Mouse (Mus musculus) lung, postnatal 0 days (tissue): Measurements from ENCODE around the gene Leng1. TPM values are rescaled to one million over a fixed set of nuclear protein-coding genes. Genes with fewer than 3 reads are reported as not detected.

Experiments used
- ATAC-seq: fragments of 200-750 bp; cut with Nextera tagmentation; 2 replicates; pipeline ENCODE4 v1.8.0; 2017; ENCODE audit warnings: moderate library complexity
- DNase-seq: peaks from one replicate; pipeline ENCODE4 v3.0.0-alpha.2; 2016; ENCODE audit warnings: low spot score
- H3K27ac ChIP-seq: fragments of 300-500 bp; sonication (generic); 2 replicates; pipeline ENCODE4 v1.5.1; 2014; ENCODE audit warnings: antibody characterized with exemption, mild to moderate bottlenecking, low read length, mixed read lengths
- H3K27me3 ChIP-seq: fragments of 300-500 bp; sonication (generic); replicated peaks from 2 replicates; pipeline ENCODE4 v1.6.1; 2014; ENCODE audit warnings: low read length, mixed read lengths; ENCODE audit not compliant: insufficient read depth
- H3K36me3 ChIP-seq: fragments of 300-500 bp; sonication (generic); 2 replicates; pipeline ENCODE4 v1.6.1; 2014; ENCODE audit warnings: low read length, mixed read lengths; ENCODE audit not compliant: insufficient read depth
- H3K4me1 ChIP-seq: fragments of 300-500 bp; sonication (generic); 2 replicates; pipeline ENCODE4 v1.6.1; 2014; ENCODE audit warnings: antibody characterized with exemption, low read depth, low read length, mixed read lengths; ENCODE audit not compliant: insufficient read depth
- H3K4me2 ChIP-seq: fragments of 300-500 bp; sonication (generic); replicated peaks from 2 replicates; pipeline ENCODE4 v1.6.1; 2014; ENCODE audit warnings: low read depth, mild to moderate bottlenecking, low read length, moderate library complexity, mixed read lengths
- H3K4me3 ChIP-seq: fragments of 300-500 bp; sonication (generic); 2 replicates; pipeline ENCODE4 v1.5.1; 2014; ENCODE audit warnings: low read depth, low read length
- H3K9ac ChIP-seq: fragments of 300-500 bp; sonication (generic); replicated peaks from 2 replicates; pipeline ENCODE4 v1.6.1; 2014; ENCODE audit warnings: low read depth, mild to moderate bottlenecking
- H3K9me3 ChIP-seq: fragments of 300-500 bp; sonication (generic); 2 replicates; pipeline ENCODE4 v1.6.1; 2016; ENCODE audit warnings: low read length, mixed read lengths
- CTCF ChIP-seq: IDR thresholded peaks from 2 replicates; pipeline ENCODE4 v1.5.1; 2016; ENCODE audit warnings: antibody characterized with exemption, mild to moderate bottlenecking
- EP300 ChIP-seq: IDR thresholded peaks from 2 replicates; pipeline ENCODE4 v1.6.1; 2016; ENCODE audit warnings: antibody characterized with exemption, mild to moderate bottlenecking, control low read depth
- WGBS: fragments of 180-500 bp; shearing (Covaris S2); extraction: QIAGEN DNeasy Blood & Tissue Kit; methylation state at CpG from one replicate; pipeline ENCODE4 v1.1.7; 2014; 5-methylcytosine and 5-hydroxymethylcytosine counted together
- polyA plus RNA-seq: library from polyadenylated mRNA; unstranded; fragments of >200 nt; fragmentation: Nextera tagmentation; extraction: Ambion mirVana; gene quantifications from 2 replicates; pipeline ENCODE4 v1.2.1, GENCODE M21; 2015

Gene Leng1
- polyA plus RNA-seq, 1 experiment from 2014 or later: 16.0 TPM

DNA sequence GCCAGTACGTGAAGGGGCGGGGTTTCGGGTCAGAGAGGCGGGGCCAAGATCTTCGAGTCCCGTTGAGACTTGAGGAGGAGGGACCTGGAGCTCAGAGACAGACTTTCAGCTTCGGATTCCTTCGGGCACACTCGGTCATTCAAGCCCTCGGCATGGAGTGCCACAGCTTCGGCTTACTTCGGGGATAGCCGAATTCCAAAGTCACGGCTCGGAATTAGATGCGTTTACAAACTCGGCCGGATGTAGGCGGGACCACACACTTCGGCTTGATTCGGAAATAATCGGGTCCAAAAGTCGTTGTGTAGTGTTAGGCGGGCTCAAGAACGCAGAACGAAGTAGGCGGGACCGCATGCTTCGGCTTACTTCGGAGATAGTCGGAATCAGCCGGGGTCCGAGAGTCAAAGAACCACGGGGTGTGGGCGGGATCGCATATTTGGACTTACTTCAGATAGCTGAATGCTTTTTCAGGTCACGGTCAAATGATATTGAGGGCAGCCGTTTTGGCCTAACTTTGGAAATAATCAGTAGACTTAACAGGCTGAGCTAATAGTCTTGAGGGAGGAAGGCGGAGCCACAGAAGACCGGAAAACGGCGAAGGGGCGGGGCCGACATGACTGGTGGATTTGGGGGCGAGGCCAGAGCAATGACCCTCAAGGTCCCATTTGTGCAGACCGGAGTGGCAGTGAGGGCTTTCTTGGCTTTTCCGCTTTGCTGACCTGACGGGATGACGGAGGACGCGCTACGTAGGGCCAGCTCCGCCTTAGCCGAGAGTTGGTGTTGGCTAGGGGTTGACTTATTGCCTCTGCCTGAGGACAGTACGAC is 27.6 kb upstream of the Leng1 start, which contains the start of gene Mboat7:
TSS of gene Mboat7 (minus strand) at position 537 of the 822 bp plus-strand sequence.
- Histone ChIP-seq H3K4me1 (0 out of 2 replicates have a peak, but pooled peaks cover 3% of the 10 kb centered on the region), H3K36me3 (peaks cover 5% of the 10 kb centered on the region; the same call in 1 of the 2 replicates), H3K4me3 (peak within 1 kb of the TSS; percentile 75), H3K9me3 (no peaks in the 10 kb centered on the region), H3K9ac (peak within 1 kb of the TSS; percentile 79), H3K4me2 (peak within 1 kb of the TSS; percentile 96), H3K27ac (peak within 1 kb of the TSS; percentile 94), H3K27me3 (no peaks in the 10 kb centered on the region)
- WGBS: under 1% methylated on average over 55 of the region's 55 CpGs
- peak; percentile 90 for ATAC-seq
- TF ChIP-seq CTCF (no peak), EP300 (peak; percentile 75)
- peak; percentile 99 for DNase-seq

DNA sequence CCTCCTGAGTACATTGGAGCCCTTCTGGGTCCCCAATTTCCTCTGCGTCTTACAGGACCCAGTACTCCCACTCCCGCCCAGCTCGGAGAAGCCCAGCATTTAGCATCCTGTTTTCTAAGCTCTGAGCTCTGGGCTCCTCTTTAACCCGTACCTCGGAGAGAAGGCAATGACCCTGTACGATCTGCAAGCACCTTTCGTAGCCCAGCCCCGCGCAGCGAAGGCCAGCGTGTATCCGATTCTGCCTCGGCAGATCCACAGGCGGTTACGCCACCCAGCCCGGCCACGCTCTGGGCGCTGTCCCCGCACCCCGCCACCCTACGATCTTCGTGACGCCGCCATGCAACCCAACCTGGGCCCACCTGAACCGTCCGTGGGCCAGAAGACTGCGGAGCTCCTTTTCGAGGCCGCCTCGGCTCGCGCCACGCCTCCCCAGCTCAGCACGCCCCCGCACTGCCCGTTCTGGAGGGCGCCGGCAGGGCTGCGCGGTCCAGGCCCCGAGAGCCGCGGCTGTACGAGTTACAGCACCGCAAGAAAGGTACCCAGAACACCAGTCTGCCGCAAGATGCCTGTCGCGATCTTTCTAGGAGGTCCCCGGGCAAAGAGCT is 26.8 kb upstream of the Leng1 start, which contains the start of gene Tsen34:
TSS of gene Tsen34 (plus strand) at position 482 of the 605 bp plus-strand sequence.
- Histone ChIP-seq H3K4me2 (peak within 1 kb of the TSS; percentile 96), H3K36me3 (no peaks in the 10 kb centered on the region), H3K4me1 (0 out of 2 replicates have a peak, but pooled peaks cover 3% of the 10 kb centered on the region), H3K4me3 (peak within 1 kb of the TSS; percentile 75), H3K27ac (peak within 1 kb of the TSS; percentile 94), H3K9ac (peak within 1 kb of the TSS; percentile 79), H3K9me3 (no peaks in the 10 kb centered on the region), H3K27me3 (no peaks in the 10 kb centered on the region)
- no peak for TF ChIP-seq EP300
- TF ChIP-seq CTCF: peak; percentile 33
- no peak for DNase-seq
- under 1% methylated on average over 46 of the region's 49 CpGs for WGBS
- no peak for ATAC-seq

DNA sequence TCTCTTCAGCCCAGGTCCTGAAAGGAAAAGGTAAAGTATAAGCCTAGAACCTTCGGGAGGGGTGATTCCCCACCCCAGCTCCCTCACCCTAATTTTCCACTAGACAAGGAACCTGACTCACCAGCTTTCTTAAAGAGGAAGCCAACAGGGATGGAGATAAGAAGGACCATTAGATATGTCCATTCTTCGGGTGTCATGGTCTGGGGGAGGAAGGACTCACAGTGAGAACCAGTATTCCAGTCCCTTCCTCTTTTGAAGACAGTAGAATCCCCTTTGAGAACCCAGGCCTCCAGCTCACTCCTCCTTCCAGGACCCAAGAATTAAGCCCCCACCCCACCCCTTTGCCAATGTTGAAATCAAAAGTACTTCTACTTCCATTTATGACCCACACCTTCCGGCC is 26.3 kb upstream of the Leng1 start:
- H3K4me1 ChIP-seq: 0 out of 2 replicates have a peak, but pooled peaks cover 3% of the 10 kb centered on the region
- H3K27me3 ChIP-seq: no peaks in the 10 kb centered on the region
- H3K4me3 ChIP-seq: peak overlapping the region; percentile 75
- ATAC-seq (no peak), DNase-seq (peak; percentile 26)
- H3K27ac ChIP-seq: peak overlapping the region; percentile 94; the same call in 1 of the 2 replicates
- peak overlapping the region; percentile 79 for H3K9ac ChIP-seq
- TF ChIP-seq CTCF: no peak
- no peak for TF ChIP-seq EP300
- no peaks in the 10 kb centered on the region for H3K9me3 ChIP-seq
- H3K4me2 ChIP-seq: peak overlapping the region; percentile 96
- no peaks in the 10 kb centered on the region for H3K36me3 ChIP-seq
- WGBS: 24% methylated on average over 3 of the region's 3 CpGs

DNA sequence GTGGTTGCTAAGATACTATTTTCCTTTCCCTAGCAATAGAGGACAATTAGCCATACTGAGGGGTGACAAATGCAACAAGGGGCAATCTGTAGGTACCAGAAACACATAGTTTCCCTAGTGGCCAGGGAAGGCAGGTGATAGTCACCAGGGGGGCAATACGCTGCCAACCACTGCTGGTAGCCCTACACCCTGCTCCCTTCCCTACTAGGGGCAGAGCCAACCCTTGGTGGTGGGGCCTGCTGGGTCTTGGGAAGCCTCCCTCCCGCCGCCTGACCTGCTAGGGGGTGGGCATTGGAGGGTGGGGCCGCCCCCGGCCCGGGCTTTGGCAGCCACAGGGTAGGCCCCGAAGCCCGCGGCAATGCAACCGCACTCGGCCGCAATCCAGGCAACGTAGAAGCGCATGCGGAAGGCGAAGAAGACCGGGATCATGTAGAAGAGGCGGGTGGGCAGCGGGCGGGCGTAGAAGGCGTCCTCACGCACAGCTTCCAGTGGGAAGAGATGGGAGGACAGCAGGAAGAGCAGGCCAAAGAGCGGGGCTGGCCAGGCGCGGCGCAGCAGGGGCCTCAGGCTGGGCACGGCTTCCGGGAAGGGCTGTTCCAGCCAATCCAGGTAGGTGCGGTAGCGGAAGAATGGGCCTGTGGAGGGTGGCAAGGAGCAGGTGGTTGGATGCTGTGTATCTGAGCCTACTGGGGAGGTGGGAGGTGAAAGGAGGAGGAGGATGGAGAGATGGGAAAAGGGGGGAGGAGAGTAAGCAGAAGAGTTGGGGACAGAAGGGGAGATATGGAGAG is 20.0 kb upstream of the Leng1 start:
- Histone ChIP-seq H3K4me2 (no peak overlapping the region), H3K4me1 (no peaks in the 10 kb centered on the region), H3K27me3 (no peaks in the 10 kb centered on the region), H3K9ac (no peak overlapping the region), H3K9me3 (no peaks in the 10 kb centered on the region), H3K27ac (no peak overlapping the region), H3K36me3 (0 out of 2 replicates have a peak, but pooled peaks cover 5% of the 10 kb centered on the region), H3K4me3 (no peak overlapping the region)
- no peak for DNase-seq
- TF ChIP-seq CTCF (no peak), EP300 (no peak)
- WGBS: 91% methylated on average over 29 of the region's 31 CpGs
- ATAC-seq: no peak

DNA sequence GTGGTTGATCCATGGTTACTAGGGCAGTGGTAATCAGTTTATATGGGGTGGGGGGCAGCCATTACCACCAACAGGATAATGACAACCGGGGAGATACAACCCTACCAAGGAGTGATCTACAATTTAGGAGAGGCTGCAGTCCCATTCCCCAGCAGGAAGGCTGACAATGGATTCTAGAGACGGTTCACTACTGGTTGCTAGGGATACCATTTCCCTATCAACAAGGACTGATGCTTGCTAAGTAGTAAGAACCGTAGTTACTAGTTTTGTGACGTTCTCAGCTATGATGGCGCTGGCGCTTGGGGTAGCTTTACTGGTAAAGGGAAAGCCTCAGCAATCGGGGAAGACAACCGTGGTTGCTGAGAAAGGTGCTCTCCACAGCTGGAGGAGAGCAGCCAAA is 19.1 kb upstream of the Leng1 start:
- H3K9me3 ChIP-seq: no peaks in the 10 kb centered on the region
- H3K4me2 ChIP-seq: no peak overlapping the region
- H3K4me1 ChIP-seq: no peaks in the 10 kb centered on the region
- TF ChIP-seq EP300: no peak
- 0 out of 2 replicates have a peak, but pooled peaks cover 5% of the 10 kb centered on the region for H3K36me3 ChIP-seq
- no peak for DNase-seq
- no peaks in the 10 kb centered on the region for H3K27me3 ChIP-seq
- H3K4me3 ChIP-seq: no peak overlapping the region
- H3K27ac ChIP-seq: no peak overlapping the region
- H3K9ac ChIP-seq: no peak overlapping the region
- ATAC-seq: no peak
- 84% methylated on average over 8 of the region's 8 CpGs for WGBS
